Mouse (Mus musculus): ENCODE data around the gene Ctsj.
"Not testable (repeated sequence)": the region's sequence is repeated elsewhere in the genome, so short reads cannot be mapped to it uniquely, and the experiment has no call there.

DNA sequence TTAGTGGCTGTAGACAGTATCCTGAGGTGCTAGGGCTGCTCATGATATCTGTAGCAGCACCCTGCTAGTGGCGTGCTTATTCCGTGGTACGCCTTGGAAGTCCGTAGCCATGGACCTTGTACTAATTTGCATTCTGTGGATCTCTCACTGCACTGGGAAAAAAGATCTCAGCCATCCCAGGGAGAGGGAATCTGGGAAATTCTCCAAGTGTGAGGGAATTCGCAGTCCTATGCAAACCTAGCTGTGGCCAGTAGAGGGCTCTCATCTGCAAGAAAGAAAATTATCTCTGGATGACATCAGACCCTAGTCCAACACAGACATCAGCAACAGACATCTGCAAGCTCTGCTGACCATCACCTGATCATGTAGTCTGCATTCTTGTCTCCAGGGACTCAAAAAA is 41.8 kb downstream of the Ctsj start:
- TF ChIP-seq POLR2A (IDR thresholded peaks at IDR 0.05; ENCODE audit: borderline replicate concordance, extremely low read depth, low read depth, low read length); CTCF (IDR thresholded peaks at IDR 0.05; ENCODE audit: insufficient read depth, low read length): not testable (repeated sequence)

Measured in lung, adult 2 months (tissue).